Mouse (Mus musculus) B cell, adult 2 months (primary cell): ENCODE measurements around the gene Pdgfc.
"Not testable (repeated sequence)": the region's sequence is repeated elsewhere in the genome, so short reads cannot be mapped to it uniquely, and the experiment has no call there.

Source experiments
- DNase-seq, 2 experiments: peaks; one replicate each; pipeline ENCODE4 v3.0.0; 2022

The Pdgfc gene

GRCm38 (mm10) chr3:81046652-81047607 is 10.7 kb downstream of the Pdgfc start:
- no peak for DNase-seq

GRCm38 (mm10) chr3:81051522-81051921 is 15.3 kb downstream of the Pdgfc start:
- no peak for DNase-seq

GRCm38 (mm10) chr3:81052422-81052821 is 16.2 kb downstream of the Pdgfc start:
- no peak for DNase-seq

GRCm38 (mm10) chr3:81054074-81054473 is 17.9 kb downstream of the Pdgfc start:
- no peak for DNase-seq

- no peak for DNase-seq
Observed at GRCm38 (mm10) chr3:81057719-81058118, 21.5 kb downstream of the Pdgfc start.

- DNase-seq: no peak
Observed at GRCm38 (mm10) chr3:81058527-81059031, 22.4 kb downstream of the Pdgfc start.

- no peak for DNase-seq
Observed at GRCm38 (mm10) chr3:81068550-81068949, 32.3 kb downstream of the Pdgfc start.

- DNase-seq: no peak
Observed at GRCm38 (mm10) chr3:81101136-81101535, 64.9 kb downstream of the Pdgfc start.

GRCm38 (mm10) chr3:81102158-81102876 is 66.1 kb downstream of the Pdgfc start:
- peak; percentile 12 to 24 for DNase-seq

- DNase-seq: no peak
Observed at GRCm38 (mm10) chr3:81102877-81103420, 66.7 kb downstream of the Pdgfc start.

GRCm38 (mm10) chr3:81107515-81107914 is 71.3 kb downstream of the Pdgfc start:
- no peak for DNase-seq

- DNase-seq: no peak
Observed at GRCm38 (mm10) chr3:81110968-81111367, 74.8 kb downstream of the Pdgfc start.

- DNase-seq: peak; percentile 7 to 11
Observed at GRCm38 (mm10) chr3:81112892-81113291, 76.7 kb downstream of the Pdgfc start.

GRCm38 (mm10) chr3:81120664-81121063 is 84.4 kb downstream of the Pdgfc start:
- DNase-seq: no peak

- no peak for DNase-seq
Observed at GRCm38 (mm10) chr3:81121731-81122130, 85.5 kb downstream of the Pdgfc start.

- DNase-seq: no peak
Observed at GRCm38 (mm10) chr3:81123461-81123860, 87.2 kb downstream of the Pdgfc start.

- DNase-seq: no peak
Observed at GRCm38 (mm10) chr3:81127013-81127412, 90.8 kb downstream of the Pdgfc start.

- no peak for DNase-seq
Observed at GRCm38 (mm10) chr3:81136985-81137384, 100.8 kb downstream of the Pdgfc start.

- not testable (repeated sequence) for DNase-seq
Observed at GRCm38 (mm10) chr3:81138030-81138429, 101.8 kb downstream of the Pdgfc start.

GRCm38 (mm10) chr3:81143730-81144129 is 107.5 kb downstream of the Pdgfc start:
- no peak for DNase-seq

- DNase-seq: no peak
Observed at GRCm38 (mm10) chr3:81149109-81149521, 112.9 kb downstream of the Pdgfc start.

- no peak for DNase-seq
Observed at GRCm38 (mm10) chr3:81150228-81150627, 114.0 kb downstream of the Pdgfc start.

GRCm38 (mm10) chr3:81154420-81154819 is 118.2 kb downstream of the Pdgfc start:
- DNase-seq: no peak
